Mouse (Mus musculus) heart, embryonic 10.5 days (tissue): Measurements from ENCODE around the gene Frmd5. TPM values are rescaled to one million over a fixed set of nuclear protein-coding genes. Genes with fewer than 3 reads are reported as not detected.

ENCODE experiments used
- DNase-seq: peaks from one replicate; pipeline ENCODE4 v3.0.0-alpha.2; 2017; ENCODE audit warnings: low spot score
- H3K27ac ChIP-seq: fragments of 300-500 bp; sonication (generic); 2 replicates; pipeline ENCODE4 v1.5.1; 2016; ENCODE audit warnings: mild to moderate bottlenecking
- H3K27me3 ChIP-seq: fragments of 300-500 bp; sonication (generic); 2 replicates; pipeline ENCODE4 v1.6.1; 2016; ENCODE audit warnings: mild to moderate bottlenecking; ENCODE audit not compliant: poor library complexity, insufficient read depth, severe bottlenecking
- H3K36me3 ChIP-seq: fragments of 300-500 bp; sonication (generic); 2 replicates; pipeline ENCODE4 v1.6.1; 2016; ENCODE audit warnings: mild to moderate bottlenecking, moderate library complexity
- H3K4me1 ChIP-seq: fragments of 300-500 bp; sonication (generic); 2 replicates; pipeline ENCODE4 v1.6.1; 2016; ENCODE audit warnings: mild to moderate bottlenecking
- H3K4me3 ChIP-seq: fragments of 300-500 bp; sonication (generic); 2 replicates; pipeline ENCODE4 v1.5.1; 2016; ENCODE audit warnings: mild to moderate bottlenecking, moderate library complexity
- H3K9me3 ChIP-seq: fragments of 300-500 bp; sonication (generic); 2 replicates; pipeline ENCODE4 v1.6.1; 2016; ENCODE audit warnings: mild to moderate bottlenecking, moderate library complexity
- WGBS: fragments of 180-500 bp; shearing (Covaris S2); methylation state at CpG from one replicate; pipeline ENCODE4 v1.1.7; 2016; 5-methylcytosine and 5-hydroxymethylcytosine counted together
- polyA plus RNA-seq: library from polyadenylated mRNA; unstranded; fragments of >200 nt; fragmentation: Nextera tagmentation; extraction: Ambion mirVana; gene quantifications from 2 replicates; pipeline ENCODE4 v1.2.1, GENCODE M21; 2016

Frmd5 gene
- polyA plus RNA-seq, 1 experiment from 2014 or later: 17.0 TPM

GRCm38 (mm10) chr2:121756336-121756735, 50.6 kb downstream of the Frmd5 start:
- DNase-seq: no peak
- H3K4me3 ChIP-seq: no peak overlapping the region
- WGBS: 97% methylated on average over 1 of the region's 1 CpGs

GRCm38 (mm10) chr2:121755056-121755455, 51.8 kb downstream of the Frmd5 start:
- 55% methylated on average over 6 of the region's 6 CpGs for WGBS

More at GRCm38 (mm10) chr2:121756336-121756735, 50.6 kb downstream of the Frmd5 start:
- Histone ChIP-seq H3K4me1 (no peaks in the 10 kb centered on the region; the same call in 1 of the 2 replicates), H3K27ac (no peak overlapping the region), H3K9me3 (no peaks in the 10 kb centered on the region), H3K36me3 (no peaks in the 10 kb centered on the region), H3K27me3 (no peaks in the 10 kb centered on the region)

GRCm38 (mm10) chr2:121750121-121750520, 56.8 kb downstream of the Frmd5 start:
- Histone ChIP-seq H3K36me3 (no peaks in the 10 kb centered on the region), H3K27ac (no peak overlapping the region), H3K4me3 (no peak overlapping the region), H3K4me1 (no peaks in the 10 kb centered on the region; the same call in 1 of the 2 replicates), H3K27me3 (no peaks in the 10 kb centered on the region), H3K9me3 (no peaks in the 10 kb centered on the region)
- WGBS: 82% methylated on average over 6 of the region's 6 CpGs
- DNase-seq: no peak

More at GRCm38 (mm10) chr2:121755056-121755455, 51.8 kb downstream of the Frmd5 start:
- no peaks in the 10 kb centered on the region for H3K36me3 ChIP-seq
- DNase-seq: no peak
- H3K27ac ChIP-seq: no peak overlapping the region
- no peaks in the 10 kb centered on the region for H3K9me3 ChIP-seq
- H3K4me3 ChIP-seq: no peak overlapping the region
- H3K4me1 ChIP-seq: no peaks in the 10 kb centered on the region; the same call in 1 of the 2 replicates
- H3K27me3 ChIP-seq: no peaks in the 10 kb centered on the region

DNA sequence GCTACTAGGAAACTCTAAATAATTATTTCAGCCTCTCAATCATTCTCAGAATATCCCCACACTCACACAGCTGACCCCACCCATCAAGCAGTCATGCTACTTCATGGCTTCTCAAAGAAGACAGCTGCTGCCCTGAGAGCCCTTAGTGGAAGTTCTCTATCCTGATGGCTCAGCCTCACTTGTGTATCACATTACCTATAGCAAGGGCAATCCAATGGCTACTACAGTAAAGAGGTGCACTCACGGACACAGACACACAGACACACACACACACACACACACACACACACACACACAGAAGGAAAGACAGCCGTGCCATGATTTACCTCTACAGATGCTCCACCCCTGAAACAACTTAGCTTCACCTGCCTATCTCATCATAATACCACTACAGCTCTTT, 65.7 kb downstream of the Frmd5 start:
- no peaks in the 10 kb centered on the region for H3K4me1 ChIP-seq
- H3K27me3 ChIP-seq: no peaks in the 10 kb centered on the region
- no peaks in the 10 kb centered on the region for H3K36me3 ChIP-seq
- 78% methylated on average over 2 of the region's 2 CpGs for WGBS
- no peaks in the 10 kb centered on the region for H3K9me3 ChIP-seq
- DNase-seq: peak; percentile 58
- H3K4me3 ChIP-seq: no peak overlapping the region
- H3K27ac ChIP-seq: no peak overlapping the region

GRCm38 (mm10) chr2:121739410-121739809, 67.5 kb downstream of the Frmd5 start:
- Histone ChIP-seq H3K36me3 (no peaks in the 10 kb centered on the region), H3K9me3 (no peaks in the 10 kb centered on the region), H3K4me1 (no peaks in the 10 kb centered on the region), H3K27me3 (no peaks in the 10 kb centered on the region), H3K4me3 (no peak overlapping the region), H3K27ac (no peak overlapping the region)
- peak; percentile 28 for DNase-seq
- WGBS: 87% methylated on average over 4 of the region's 4 CpGs

GRCm38 (mm10) chr2:121733426-121733825, 73.5 kb downstream of the Frmd5 start:
- Histone ChIP-seq H3K27me3 (no peaks in the 10 kb centered on the region), H3K9me3 (no peaks in the 10 kb centered on the region), H3K27ac (no peak overlapping the region), H3K36me3 (no peaks in the 10 kb centered on the region), H3K4me1 (no peaks in the 10 kb centered on the region), H3K4me3 (no peak overlapping the region)
- 81% methylated on average over 7 of the region's 7 CpGs for WGBS
- DNase-seq: peak; percentile 6

DNA sequence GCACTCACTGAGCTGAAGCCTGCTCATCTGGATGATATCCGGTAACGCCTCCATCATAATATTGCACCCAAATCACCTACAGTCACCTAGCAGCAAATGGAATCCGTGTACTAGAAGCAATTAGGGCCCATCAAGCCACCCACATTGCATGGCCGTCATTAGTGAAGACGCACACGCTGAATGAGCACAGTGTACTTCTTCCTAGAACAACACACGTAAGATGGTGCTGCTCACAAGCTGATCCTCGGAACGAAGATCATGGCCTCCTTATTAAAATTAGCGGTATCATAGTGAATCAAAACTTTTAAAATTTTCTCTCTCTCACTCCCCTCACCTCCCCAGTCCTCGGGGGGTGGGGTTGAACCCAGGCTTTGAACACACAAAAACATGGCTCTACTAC, 76.4 kb downstream of the Frmd5 start:
- no peaks in the 10 kb centered on the region for H3K36me3 ChIP-seq
- H3K4me1 ChIP-seq: no peaks in the 10 kb centered on the region
- H3K4me3 ChIP-seq: no peak overlapping the region
- H3K9me3 ChIP-seq: no peaks in the 10 kb centered on the region
- no peaks in the 10 kb centered on the region for H3K27me3 ChIP-seq
- DNase-seq: peak; percentile 55
- H3K27ac ChIP-seq: no peak overlapping the region
- 91% methylated on average over 11 of the region's 11 CpGs for WGBS

- 75% methylated on average over 9 of the region's 9 CpGs for WGBS
- DNase-seq: peak; percentile 54
- Histone ChIP-seq H3K4me1 (no peaks in the 10 kb centered on the region), H3K27ac (no peak overlapping the region), H3K36me3 (no peaks in the 10 kb centered on the region), H3K27me3 (no peaks in the 10 kb centered on the region), H3K4me3 (no peak overlapping the region), H3K9me3 (no peaks in the 10 kb centered on the region)
These were observed 77.8 kb downstream of the Frmd5 start for GRCm38 (mm10) chr2:121728907-121729575.

DNA sequence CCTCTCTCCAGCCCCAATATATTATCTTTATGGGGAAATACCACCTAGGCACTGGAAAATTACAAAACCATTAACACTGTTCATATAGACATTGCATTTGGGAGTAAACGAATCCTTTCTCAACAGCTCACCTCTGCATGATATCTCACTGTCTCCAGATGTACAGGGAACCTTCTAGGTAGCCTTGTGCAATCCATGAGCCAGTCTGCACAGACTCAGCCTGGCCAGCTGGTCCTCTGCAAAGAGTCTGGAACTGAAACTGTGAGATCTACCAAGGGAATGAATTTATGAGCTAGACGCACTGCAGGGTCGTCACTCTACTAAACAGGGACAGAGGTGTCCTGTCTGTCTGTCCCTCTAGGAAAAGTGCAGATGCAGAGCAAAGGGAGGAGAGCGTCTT, 82.0 kb downstream of the Frmd5 start:
- Histone ChIP-seq H3K27ac (no peak overlapping the region), H3K27me3 (no peaks in the 10 kb centered on the region), H3K4me1 (no peaks in the 10 kb centered on the region), H3K36me3 (no peaks in the 10 kb centered on the region), H3K4me3 (no peak overlapping the region), H3K9me3 (no peaks in the 10 kb centered on the region)
- 76% methylated on average over 4 of the region's 4 CpGs for WGBS
- DNase-seq: peak; percentile 54

DNA sequence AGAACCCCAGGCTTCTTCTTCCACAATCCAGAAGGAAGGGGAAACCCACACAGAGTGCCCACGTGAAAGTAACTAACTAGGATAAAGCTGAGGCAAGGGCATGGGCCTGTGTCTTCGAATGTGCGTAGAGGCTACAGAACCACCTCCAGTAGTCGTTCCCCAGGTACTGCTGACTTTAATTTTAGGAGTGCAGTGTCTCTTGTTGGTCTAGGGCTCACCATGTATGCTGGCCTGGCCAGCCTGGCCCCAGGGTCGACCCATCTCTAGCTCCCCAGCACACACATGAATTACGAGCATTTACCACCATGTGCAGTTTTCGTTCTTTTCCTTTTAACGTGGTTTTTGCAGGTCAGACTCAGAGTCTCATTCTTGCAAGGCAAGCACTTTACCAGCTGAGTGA, 83.1 kb downstream of the Frmd5 start:
- Histone ChIP-seq H3K27me3 (no peaks in the 10 kb centered on the region), H3K27ac (no peak overlapping the region), H3K4me3 (no peak overlapping the region), H3K9me3 (no peaks in the 10 kb centered on the region), H3K36me3 (no peaks in the 10 kb centered on the region), H3K4me1 (no peaks in the 10 kb centered on the region)
- peak; percentile 33 for DNase-seq
- 82% methylated on average over 8 of the region's 8 CpGs for WGBS

GRCm38 (mm10) chr2:121719000-121719399, 87.9 kb downstream of the Frmd5 start:
- Histone ChIP-seq H3K9me3 (no peaks in the 10 kb centered on the region), H3K4me3 (no peak overlapping the region), H3K36me3 (no peaks in the 10 kb centered on the region), H3K27ac (no peak overlapping the region), H3K4me1 (no peaks in the 10 kb centered on the region), H3K27me3 (no peaks in the 10 kb centered on the region)
- 83% methylated on average over 6 of the region's 6 CpGs for WGBS
- peak; percentile 11 for DNase-seq

DNA sequence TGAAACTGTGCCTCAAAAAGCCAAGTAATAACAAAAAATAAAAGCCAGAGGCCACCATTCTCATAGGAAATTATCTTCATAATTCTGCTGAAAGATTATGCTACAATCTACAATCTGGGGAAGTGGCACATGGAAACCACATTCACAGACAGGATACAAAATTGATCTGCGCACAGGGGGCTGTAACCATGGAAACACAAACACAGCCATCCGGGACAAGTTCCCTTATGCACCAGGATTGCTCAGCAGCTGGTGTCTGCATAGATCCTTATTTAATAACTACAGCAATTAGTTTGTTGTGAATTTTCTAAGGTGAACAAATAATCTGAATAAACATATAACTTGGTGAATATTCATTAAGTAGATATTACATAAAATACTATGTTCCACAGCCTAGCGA, 89.8 kb downstream of the Frmd5 start:
- Histone ChIP-seq H3K4me1 (peaks cover under 1% of the 10 kb centered on the region; the same call in 1 of the 2 replicates), H3K27ac (no peak overlapping the region), H3K27me3 (no peaks in the 10 kb centered on the region), H3K9me3 (no peaks in the 10 kb centered on the region), H3K4me3 (no peak overlapping the region), H3K36me3 (no peaks in the 10 kb centered on the region)
- WGBS: 83% methylated on average over 3 of the region's 3 CpGs
- DNase-seq: no peak

DNA sequence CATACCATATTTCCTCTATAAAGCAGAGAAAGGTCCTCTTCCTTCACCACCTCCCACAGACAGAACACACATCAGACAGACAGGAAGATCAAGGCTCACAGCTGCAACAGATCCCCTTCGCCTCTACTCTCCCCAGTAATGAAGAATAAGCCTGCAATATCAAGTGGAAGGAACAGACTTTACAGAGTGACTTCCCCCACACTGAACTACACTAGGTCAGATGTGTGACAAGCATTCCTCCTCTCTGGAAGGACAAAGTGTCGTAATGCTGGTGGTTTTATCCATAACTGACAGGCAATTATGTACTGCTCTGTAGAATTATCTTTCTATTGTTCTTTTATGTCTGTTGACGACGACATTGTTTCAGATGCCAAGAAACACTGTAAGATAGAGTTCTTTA, 93.3 kb downstream of the Frmd5 start:
- DNase-seq: no peak
- H3K27ac ChIP-seq: no peak overlapping the region
- H3K9me3 ChIP-seq: no peaks in the 10 kb centered on the region
- H3K36me3 ChIP-seq: no peaks in the 10 kb centered on the region
- peaks cover 5% of the 10 kb centered on the region for H3K4me1 ChIP-seq
- no peaks in the 10 kb centered on the region for H3K27me3 ChIP-seq
- WGBS: 72% methylated on average over 4 of the region's 4 CpGs
- no peak overlapping the region for H3K4me3 ChIP-seq
